Mouse (Mus musculus) liver, embryonic 12.5 days (tissue): ENCODE results near the gene Efemp2. TPM values are rescaled to one million over a fixed set of nuclear protein-coding genes. Genes with fewer than 3 reads are reported as not detected.

Source experiments
- ATAC-seq: fragments of 200-750 bp; cut with Nextera tagmentation; 2 replicates; pipeline ENCODE4 v1.8.0; 2017; ENCODE audit warnings: moderate number of reproducible peaks, mild to moderate bottlenecking, moderate library complexity
- H3K27ac ChIP-seq: fragments of 300-500 bp; sonication (generic); 2 replicates; pipeline ENCODE4 v1.5.1; 2016; ENCODE audit warnings: mild to moderate bottlenecking
- H3K27me3 ChIP-seq: fragments of 300-500 bp; sonication (generic); replicated peaks from 2 replicates; pipeline ENCODE4 v1.6.1; 2016; ENCODE audit warnings: mild to moderate bottlenecking, moderate library complexity
- H3K36me3 ChIP-seq: fragments of 300-500 bp; sonication (generic); 2 replicates; pipeline ENCODE4 v1.6.1; 2016; ENCODE audit warnings: mild to moderate bottlenecking, moderate library complexity
- H3K4me1 ChIP-seq: fragments of 300-500 bp; sonication (generic); 2 replicates; pipeline ENCODE4 v1.6.1; 2016
- H3K4me2 ChIP-seq: fragments of 300-500 bp; sonication (generic); 2 replicates; pipeline ENCODE4 v1.6.1; 2016; ENCODE audit warnings: mild to moderate bottlenecking, moderate library complexity
- H3K4me3 ChIP-seq: fragments of 300-500 bp; sonication (generic); 2 replicates; pipeline ENCODE4 v1.5.1; 2016; ENCODE audit warnings: mild to moderate bottlenecking, moderate library complexity
- H3K9ac ChIP-seq: fragments of 300-500 bp; sonication (generic); 2 replicates; pipeline ENCODE4 v1.6.1; 2016; ENCODE audit warnings: mild to moderate bottlenecking, moderate library complexity
- H3K9me3 ChIP-seq: fragments of 300-500 bp; sonication (generic); replicated peaks from 2 replicates; pipeline ENCODE4 v1.6.1; 2016; ENCODE audit warnings: mild to moderate bottlenecking, moderate library complexity
- WGBS: fragments of 180-500 bp; shearing (Covaris S2); methylation state at CpG from one replicate; pipeline ENCODE4 v1.1.7; 2016; ENCODE audit not compliant: insufficient replicate concordance; 5-methylcytosine and 5-hydroxymethylcytosine counted together
- polyA plus RNA-seq: library from polyadenylated mRNA; unstranded; fragments of >200 nt; fragmentation: Nextera tagmentation; extraction: Ambion mirVana; gene quantifications from 2 replicates; pipeline ENCODE4 v1.2.1, GENCODE M21; 2016

The Efemp2 gene
- polyA plus RNA-seq, 1 experiment from 2014 or later: 30.0 TPM

DNA sequence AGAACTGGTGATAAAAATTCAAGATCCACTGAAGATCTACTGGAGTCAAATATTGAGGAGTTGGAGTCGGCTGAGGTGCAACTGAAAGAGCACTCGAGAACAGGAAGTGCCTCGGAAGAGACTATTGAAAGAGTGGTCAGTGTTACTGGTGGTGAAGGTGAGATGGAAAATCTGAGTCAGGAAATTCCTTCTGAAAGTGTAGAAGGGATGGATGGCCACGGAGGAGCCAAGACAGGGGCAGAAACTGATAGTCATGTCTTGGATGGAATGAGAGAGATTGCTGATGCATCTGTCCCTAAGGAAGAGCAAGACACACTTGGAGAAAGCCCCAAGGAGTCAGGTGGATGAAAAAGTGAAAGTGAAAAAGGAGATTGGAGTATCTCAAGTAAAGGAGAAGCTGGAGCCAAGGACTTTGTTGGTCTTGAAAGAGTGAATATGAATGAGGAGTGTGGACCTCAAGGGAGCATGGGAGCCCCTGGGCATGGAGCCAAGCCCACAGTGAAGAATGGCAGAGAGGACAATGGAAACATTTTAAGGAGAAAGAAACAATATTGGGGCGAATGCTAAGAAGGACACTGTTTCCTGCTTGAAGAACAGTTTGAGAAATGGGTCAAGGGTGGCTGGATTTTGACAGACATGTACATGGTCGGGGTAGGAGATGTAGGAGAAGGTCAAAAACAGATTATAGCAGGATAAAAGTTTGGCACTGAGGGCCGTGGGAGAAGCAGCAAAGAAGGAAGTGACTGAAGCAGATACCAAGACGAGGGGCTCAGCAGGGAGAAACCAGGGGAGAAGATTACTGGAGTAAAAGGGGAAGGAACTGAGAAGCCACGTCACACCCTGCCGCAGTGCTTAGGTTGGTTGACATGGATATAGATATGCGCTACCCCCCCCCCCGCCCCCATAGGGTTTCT, 38.6 kb downstream of the Efemp2 start:
- H3K27ac ChIP-seq: peak overlapping the region; percentile 53
- WGBS: 22% methylated on average over 12 of the region's 12 CpGs
- no peak for ATAC-seq
- H3K4me2 ChIP-seq: peak overlapping the region; percentile 97
- H3K36me3 ChIP-seq: no peaks in the 10 kb centered on the region
- H3K9me3 ChIP-seq: no peaks in the 10 kb centered on the region
- H3K9ac ChIP-seq: peak overlapping the region; percentile 40; the same call in 1 of the 2 replicates
- no peaks in the 10 kb centered on the region for H3K27me3 ChIP-seq
- peaks cover 48% of the 10 kb centered on the region for H3K4me1 ChIP-seq
- H3K4me3 ChIP-seq: peak overlapping the region; percentile 68

DNA sequence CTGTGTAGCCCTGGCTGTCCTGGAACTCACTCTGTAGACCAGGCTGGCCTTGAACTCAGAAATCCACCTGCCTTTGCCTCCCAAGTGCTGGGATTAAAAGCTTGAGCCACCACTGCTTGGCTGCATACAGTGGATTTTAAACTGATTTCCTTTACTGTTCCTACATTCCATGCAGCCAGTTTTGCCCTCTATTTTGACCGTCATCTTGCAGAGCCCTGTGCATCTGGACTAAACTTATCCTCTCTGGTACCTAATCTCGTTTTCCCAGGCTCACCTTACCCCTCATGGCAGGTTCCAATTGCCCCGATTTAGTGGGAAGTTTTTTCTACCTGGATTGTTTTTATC, 39.2 kb downstream of the Efemp2 start:
- no peaks in the 10 kb centered on the region for H3K9me3 ChIP-seq
- H3K4me1 ChIP-seq: peaks cover 46% of the 10 kb centered on the region
- no peak overlapping the region for H3K4me3 ChIP-seq
- no peaks in the 10 kb centered on the region for H3K27me3 ChIP-seq
- no peaks in the 10 kb centered on the region for H3K36me3 ChIP-seq
- H3K4me2 ChIP-seq: peak overlapping the region; percentile 97
- H3K9ac ChIP-seq: no peak overlapping the region
- ATAC-seq: no peak
- WGBS: 42% methylated on average over 3 of the region's 3 CpGs
- H3K27ac ChIP-seq: no peak overlapping the region

DNA sequence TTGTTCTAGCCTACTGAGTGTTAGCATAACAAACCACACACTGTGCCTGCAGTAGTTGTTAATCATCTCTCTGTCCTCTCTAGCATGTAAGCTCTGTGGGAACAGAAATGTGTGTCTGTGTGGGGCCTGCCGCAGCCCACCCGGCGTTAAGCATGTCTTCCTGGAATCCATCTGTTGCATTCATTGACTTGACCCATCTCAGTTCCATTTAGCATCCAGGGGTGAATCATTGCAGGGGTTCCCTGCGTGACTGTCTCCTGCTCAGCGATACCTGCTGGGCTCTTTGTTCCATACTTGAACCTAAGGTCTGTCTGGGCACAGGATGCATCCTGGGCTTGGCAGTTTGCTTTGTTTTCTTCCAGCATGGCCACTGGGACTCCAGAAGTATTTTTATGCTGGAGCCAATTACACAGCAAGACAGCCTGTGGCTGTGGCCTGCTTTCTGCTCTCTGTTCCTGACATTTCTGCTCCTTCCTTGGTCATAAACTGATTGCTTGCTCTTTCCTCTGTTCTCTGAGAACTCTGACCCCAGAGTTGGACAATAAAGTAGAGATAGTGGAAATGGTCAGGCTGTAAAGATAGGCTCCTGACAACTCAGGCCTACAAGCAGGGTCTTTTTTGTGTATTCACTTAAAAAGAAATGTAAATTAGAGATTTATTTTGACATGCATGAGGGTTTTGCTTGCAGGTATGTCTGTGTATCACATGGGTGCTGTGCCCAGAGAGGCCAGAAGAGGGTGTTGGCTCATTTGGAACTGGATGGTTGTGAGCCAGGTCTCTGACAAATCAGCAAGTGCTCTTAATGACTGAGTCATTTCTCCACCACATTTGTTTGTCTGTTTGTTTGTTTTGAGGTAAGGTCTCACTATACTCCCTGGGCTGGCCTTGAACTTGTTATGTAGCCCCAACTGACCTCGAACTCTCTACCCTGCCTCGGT, 42.4 kb downstream of the Efemp2 start:
- ATAC-seq: no peak
- H3K9me3 ChIP-seq: no peaks in the 10 kb centered on the region
- no peaks in the 10 kb centered on the region for H3K36me3 ChIP-seq
- H3K27ac ChIP-seq: no peak overlapping the region; the same call in 1 of the 2 replicates
- 82% methylated on average over 7 of the region's 7 CpGs for WGBS
- H3K9ac ChIP-seq: no peak overlapping the region
- H3K4me3 ChIP-seq: no peak overlapping the region
- peaks cover 21% of the 10 kb centered on the region for H3K4me1 ChIP-seq
- H3K4me2 ChIP-seq: no peak overlapping the region
- H3K27me3 ChIP-seq: no peaks in the 10 kb centered on the region

DNA sequence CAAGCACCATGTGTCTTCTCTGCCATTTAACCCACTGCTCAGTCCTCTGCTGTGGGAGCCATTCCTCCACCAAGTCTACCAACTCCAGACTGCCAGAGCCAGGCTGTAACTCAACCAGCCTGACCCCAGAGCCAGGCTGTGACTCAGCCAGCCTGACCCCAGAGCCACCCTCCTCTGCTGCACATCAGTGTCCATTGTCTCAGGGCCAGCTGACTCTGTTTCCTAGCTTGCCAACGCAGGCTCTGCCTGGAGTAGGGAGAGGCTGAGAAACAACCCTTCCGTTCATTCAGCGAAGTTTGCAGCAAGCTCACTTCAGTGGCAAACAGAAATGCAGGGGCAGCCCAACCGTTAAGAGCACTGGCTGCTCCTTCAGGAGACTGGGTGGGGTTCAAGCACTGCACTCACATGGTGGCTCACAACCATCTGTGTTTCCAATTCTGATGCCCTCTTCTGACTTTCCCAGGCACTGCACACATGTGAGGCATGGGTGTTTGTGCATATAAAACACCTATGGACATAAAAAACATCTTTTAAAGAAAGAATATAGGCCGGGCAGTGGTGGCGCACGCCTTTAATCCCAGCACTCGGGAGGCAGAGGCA, 43.3 kb downstream of the Efemp2 start:
- no peak overlapping the region for H3K27ac ChIP-seq
- no peak overlapping the region for H3K4me3 ChIP-seq
- no peak overlapping the region for H3K4me2 ChIP-seq
- H3K36me3 ChIP-seq: no peaks in the 10 kb centered on the region
- WGBS: 72% methylated on average over 8 of the region's 8 CpGs
- peaks cover 12% of the 10 kb centered on the region for H3K4me1 ChIP-seq
- H3K9me3 ChIP-seq: no peaks in the 10 kb centered on the region
- no peak for ATAC-seq
- no peaks in the 10 kb centered on the region for H3K27me3 ChIP-seq
- H3K9ac ChIP-seq: no peak overlapping the region

DNA sequence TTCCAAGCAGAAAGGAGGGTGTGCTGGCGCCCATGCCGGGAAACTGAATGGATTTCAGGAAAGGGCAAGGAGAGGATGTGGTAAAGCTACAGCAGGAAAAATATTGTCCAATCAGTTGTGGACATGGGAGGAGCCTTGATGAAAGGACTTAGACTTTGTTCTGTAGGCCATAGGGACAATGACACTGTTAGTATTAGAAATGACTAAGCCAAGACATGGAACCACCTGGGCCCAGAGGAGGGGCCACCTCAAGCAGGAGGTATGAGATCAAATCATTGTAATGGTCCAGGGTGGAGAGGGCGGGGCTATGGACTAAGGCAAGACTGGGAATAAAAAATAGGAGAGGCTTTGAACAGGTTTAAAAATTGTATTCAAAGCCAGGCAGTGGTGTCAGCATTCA, 45.0 kb downstream of the Efemp2 start:
- Histone ChIP-seq H3K4me2 (no peak overlapping the region), H3K4me3 (no peak overlapping the region), H3K9ac (no peak overlapping the region), H3K9me3 (no peaks in the 10 kb centered on the region), H3K27ac (no peak overlapping the region), H3K36me3 (no peaks in the 10 kb centered on the region), H3K27me3 (0 out of 2 replicates have a peak, but pooled peaks cover 4% of the 10 kb centered on the region), H3K4me1 (no peaks in the 10 kb centered on the region)
- 63% methylated on average over 3 of the region's 3 CpGs for WGBS
- no peak for ATAC-seq

- Histone ChIP-seq H3K27ac (no peak overlapping the region), H3K4me1 (peaks cover 5% of the 10 kb centered on the region), H3K36me3 (no peaks in the 10 kb centered on the region), H3K27me3 (peaks cover 9% of the 10 kb centered on the region), H3K4me3 (no peak overlapping the region), H3K4me2 (no peak overlapping the region), H3K9me3 (no peaks in the 10 kb centered on the region), H3K9ac (no peak overlapping the region)
- WGBS: 64% methylated on average over 5 of the region's 5 CpGs
- ATAC-seq: no peak
Observed at GRCm38 (mm10) chr19:5525204-5525603, 51.5 kb downstream of the Efemp2 start.

GRCm38 (mm10) chr19:5529325-5530137, 55.8 kb downstream of the Efemp2 start:
- H3K27me3 ChIP-seq: peaks cover 12% of the 10 kb centered on the region
- H3K4me2 ChIP-seq: peak overlapping the region; percentile 45
- peak; percentile 94 for ATAC-seq
- no peak overlapping the region for H3K27ac ChIP-seq
- H3K4me3 ChIP-seq: peak overlapping the region; percentile 23; the same call in 1 of the 2 replicates
- H3K9ac ChIP-seq: peak overlapping the region; percentile 31; the same call in 1 of the 2 replicates
- H3K9me3 ChIP-seq: no peaks in the 10 kb centered on the region
- no peaks in the 10 kb centered on the region for H3K36me3 ChIP-seq
- 21% methylated on average over 20 of the region's 20 CpGs for WGBS
- peaks cover 5% of the 10 kb centered on the region for H3K4me1 ChIP-seq

GRCm38 (mm10) chr19:5530138-5530524, 56.4 kb downstream of the Efemp2 start:
- no peaks in the 10 kb centered on the region for H3K36me3 ChIP-seq
- ATAC-seq: no peak
- H3K9me3 ChIP-seq: no peaks in the 10 kb centered on the region
- H3K9ac ChIP-seq: no peak overlapping the region
- H3K4me3 ChIP-seq: no peak overlapping the region
- peaks cover 12% of the 10 kb centered on the region for H3K27me3 ChIP-seq
- H3K4me2 ChIP-seq: no peak overlapping the region
- whole genome bisulfite sequencing: 62% methylated on average over 7 of the region's 7 CpGs
- no peak overlapping the region for H3K27ac ChIP-seq
- peaks cover 5% of the 10 kb centered on the region for H3K4me1 ChIP-seq

Other genes starting within 250 kb of the Efemp2 start
- gene Pacs1, start 200.8 kb upstream of the Efemp2 start, polyA plus RNA-seq: 17.2 and 19.7 TPM in 2 replicates
- 183 and 187 TPM in 2 replicates for gene Sf3b2, start 178.5 kb upstream of the Efemp2 start, polyA plus RNA-seq
- gene Gal3st3, start 175.6 kb upstream of the Efemp2 start, polyA plus RNA-seq: 0.29 and 0.54 TPM in 2 replicates
- gene Catsper1, start 138.2 kb upstream of the Efemp2 start, polyA plus RNA-seq: not detected in 2 replicates
- gene Cst6, start 124.4 kb upstream of the Efemp2 start, polyA plus RNA-seq: not detected in 2 replicates
- gene Eif1ad, start 107.2 kb upstream of the Efemp2 start, polyA plus RNA-seq: 50.3 and 54.0 TPM in 2 replicates
- gene Banf1, start 106.8 kb upstream of the Efemp2 start, polyA plus RNA-seq: 365 and 372 TPM in 2 replicates
- gene Sart1, start 85.3 kb upstream of the Efemp2 start, polyA plus RNA-seq: 69.9 and 72.5 TPM in 2 replicates
- gene Tsga10ip, start 71.4 kb upstream of the Efemp2 start, polyA plus RNA-seq: 0.22 TPM in 1 of 2 replicates, not detected in the other
- 108 TPM in 2 replicates for gene Drap1, start 49.0 kb upstream of the Efemp2 start, polyA plus RNA-seq
- 21.8 and 24.0 TPM in 2 replicates for gene AI837181, start 48.8 kb upstream of the Efemp2 start, polyA plus RNA-seq
- gene Fosl1, start 26.4 kb upstream of the Efemp2 start, polyA plus RNA-seq: not detected in 2 replicates
- gene Ccdc85b, start 16.1 kb upstream of the Efemp2 start, polyA plus RNA-seq: 4.1 and 4.8 TPM in 2 replicates
- 44.3 and 45.2 TPM in 2 replicates for gene Fibp, start 13.3 kb upstream of the Efemp2 start, polyA plus RNA-seq
- 0.43 and 0.53 TPM in 2 replicates for gene Ctsw, start 5.4 kb upstream of the Efemp2 start, polyA plus RNA-seq
- 22.2 and 22.9 TPM in 2 replicates for gene Mus81, start 14.4 kb downstream of the Efemp2 start, polyA plus RNA-seq
- gene Cfl1, start 16.5 kb downstream of the Efemp2 start, polyA plus RNA-seq: 1,523 and 1,533 TPM in 2 replicates
- gene 1700020D05Rik, start 29.8 kb downstream of the Efemp2 start, polyA plus RNA-seq: 0.13 TPM in 1 of 2 replicates, not detected in the other
- 7.5 and 8.8 TPM in 2 replicates for gene Snx32, start 36.6 kb downstream of the Efemp2 start, polyA plus RNA-seq
- gene Ovol1, start 86.7 kb downstream of the Efemp2 start, polyA plus RNA-seq: not detected in 2 replicates
- gene Ap5b1, start 94.1 kb downstream of the Efemp2 start, polyA plus RNA-seq: 3.4 and 3.5 TPM in 2 replicates
- gene Rnaseh2c, start 127.9 kb downstream of the Efemp2 start, polyA plus RNA-seq: 171 and 177 TPM in 2 replicates
- 24.9 and 26.8 TPM in 2 replicates for gene Kat5, start 136.3 kb downstream of the Efemp2 start, polyA plus RNA-seq
- 32.1 and 33.6 TPM in 2 replicates for gene Rela, start 163.5 kb downstream of the Efemp2 start, polyA plus RNA-seq
- 41.4 and 41.8 TPM in 2 replicates for gene Sipa1, start 189.8 kb downstream of the Efemp2 start, polyA plus RNA-seq
- gene Map3k11, start 214.8 kb downstream of the Efemp2 start, polyA plus RNA-seq: 25.8 and 27.7 TPM in 2 replicates
- 18.4 and 18.6 TPM in 2 replicates for gene Pcnx3, start 215.0 kb downstream of the Efemp2 start, polyA plus RNA-seq
- 0.18 and 0.19 TPM in 2 replicates for gene Kcnk7, start 230.4 kb downstream of the Efemp2 start, polyA plus RNA-seq